Mouse (Mus musculus): ENCODE measurements at regions not wholly inside any gene's neighbourhood (a gene's known extent, or its start where the extent isn't known, plus 50 kb on each side); places are given as distances from the start of the nearest gene placed in this dataset.
"Not testable (repeated sequence)": the region's sequence is repeated elsewhere in the genome, so short reads cannot be mapped to it uniquely, and the experiment has no call there.

DNA sequence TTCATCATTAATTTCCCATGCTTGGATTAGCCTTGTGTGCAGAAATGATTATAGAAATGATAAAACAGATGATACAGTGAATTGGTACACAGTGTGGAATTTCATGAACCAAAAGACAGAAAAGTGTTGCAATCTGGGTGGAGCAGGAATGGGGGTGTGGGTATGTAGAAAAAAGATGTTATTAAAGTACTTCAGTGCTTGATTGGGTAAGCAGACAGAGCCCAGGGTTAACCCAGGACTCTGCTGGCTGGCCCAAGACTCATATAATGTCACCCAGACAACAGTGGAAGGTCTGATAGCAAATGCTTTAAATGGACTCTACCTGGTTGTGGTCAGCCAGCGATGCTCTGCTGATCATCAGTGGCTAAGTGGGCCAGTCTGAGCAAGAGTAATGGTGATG, 168.1 kb upstream of the Tab2 start:
- Histone ChIP-seq H3K27ac (ENCODE audit: low read depth, low read length) (no peak overlapping the region), H3K9me3 (ENCODE audit: low read length) (no peaks in the 10 kb centered on the region), H3K4me3 (ENCODE audit: low read depth, low read length) (no peak overlapping the region), H3K9ac (no peak overlapping the region), H3K4me2 (ENCODE audit: low read depth) (no peak overlapping the region), H3K27me3 (ENCODE audit: insufficient read depth, low read length) (no peaks in the 10 kb centered on the region), H3K36me3 (ENCODE audit: insufficient read depth) (no peaks in the 10 kb centered on the region), H3K4me1 (ENCODE audit: insufficient read depth) (no peaks in the 10 kb centered on the region)
- ATAC-seq (no peak), DNase-seq (no peak)
- TF ChIP-seq CTCF (IDR thresholded peaks at IDR 0.05; ENCODE audit: low read depth) = no peak
- 91% methylated on average over 1 of the region's 1 CpGs for WGBS

DNA sequence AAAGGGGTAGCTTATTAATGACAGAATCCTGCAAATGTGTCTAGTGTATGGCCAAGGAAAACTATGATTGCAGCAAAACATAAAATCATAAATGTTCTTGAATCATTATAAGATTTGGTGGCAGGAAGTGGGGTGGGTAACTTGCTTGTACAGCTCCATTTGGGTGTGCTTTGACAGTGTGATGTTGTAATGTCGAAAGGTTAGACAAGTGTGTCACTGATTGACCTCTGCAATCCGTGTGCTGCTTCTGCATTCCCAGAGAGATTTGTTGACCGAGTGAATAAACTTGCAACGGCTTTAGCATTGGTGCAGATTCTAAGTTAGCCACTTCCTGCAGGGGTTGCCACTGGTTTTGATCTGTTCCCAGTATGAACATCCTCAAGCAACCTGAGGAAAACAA, 165.9 kb upstream of the Tab2 start:
- no peak overlapping the region for H3K4me2 ChIP-seq (ENCODE audit: low read depth)
- no peak for ATAC-seq
- no peaks in the 10 kb centered on the region for H3K4me1 ChIP-seq (ENCODE audit: insufficient read depth)
- 83% methylated on average over 4 of the region's 4 CpGs for WGBS
- H3K36me3 ChIP-seq (ENCODE audit: insufficient read depth) = no peaks in the 10 kb centered on the region
- H3K9me3 ChIP-seq (ENCODE audit: low read length) = no peaks in the 10 kb centered on the region
- no peak overlapping the region for H3K9ac ChIP-seq
- no peak overlapping the region for H3K4me3 ChIP-seq (ENCODE audit: low read depth, low read length)
- no peak for DNase-seq
- H3K27ac ChIP-seq (ENCODE audit: low read depth, low read length) = no peak overlapping the region
- no peaks in the 10 kb centered on the region for H3K27me3 ChIP-seq (ENCODE audit: insufficient read depth, low read length)
- no peak for TF ChIP-seq CTCF (IDR thresholded peaks at IDR 0.05; ENCODE audit: low read depth)

DNA sequence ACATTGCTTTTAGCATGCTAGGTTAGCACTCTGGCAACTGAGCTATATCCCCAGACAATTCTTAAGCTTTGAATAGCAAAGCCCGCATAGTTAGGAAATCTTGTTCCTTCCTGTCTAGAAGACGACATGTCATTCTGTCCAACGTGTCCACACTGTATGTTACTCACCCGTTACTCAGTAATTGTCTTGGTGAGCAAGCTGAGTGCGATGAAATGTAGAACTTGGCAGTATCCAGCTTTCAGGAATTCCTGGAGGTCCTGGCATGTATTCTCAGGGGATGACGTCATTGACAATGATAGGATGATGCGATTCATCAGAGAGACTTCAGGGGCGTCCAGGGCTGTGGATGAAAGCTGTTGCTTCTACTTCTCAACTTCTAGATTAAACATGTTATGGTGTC, 160.8 kb upstream of the Tab2 start:
- no peak for DNase-seq
- Histone ChIP-seq H3K4me3 (ENCODE audit: low read depth, low read length) (no peak overlapping the region), H3K36me3 (ENCODE audit: insufficient read depth) (no peaks in the 10 kb centered on the region), H3K9ac (no peak overlapping the region), H3K4me2 (ENCODE audit: low read depth) (no peak overlapping the region), H3K27me3 (ENCODE audit: insufficient read depth, low read length) (no peaks in the 10 kb centered on the region), H3K27ac (ENCODE audit: low read depth, low read length) (no peak overlapping the region), H3K4me1 (ENCODE audit: insufficient read depth) (no peaks in the 10 kb centered on the region), H3K9me3 (ENCODE audit: low read length) (no peaks in the 10 kb centered on the region)
- no peak for TF ChIP-seq CTCF (IDR thresholded peaks at IDR 0.05; ENCODE audit: low read depth)
- 68% methylated on average over 8 of the region's 8 CpGs for WGBS
- ATAC-seq = no peak

DNA sequence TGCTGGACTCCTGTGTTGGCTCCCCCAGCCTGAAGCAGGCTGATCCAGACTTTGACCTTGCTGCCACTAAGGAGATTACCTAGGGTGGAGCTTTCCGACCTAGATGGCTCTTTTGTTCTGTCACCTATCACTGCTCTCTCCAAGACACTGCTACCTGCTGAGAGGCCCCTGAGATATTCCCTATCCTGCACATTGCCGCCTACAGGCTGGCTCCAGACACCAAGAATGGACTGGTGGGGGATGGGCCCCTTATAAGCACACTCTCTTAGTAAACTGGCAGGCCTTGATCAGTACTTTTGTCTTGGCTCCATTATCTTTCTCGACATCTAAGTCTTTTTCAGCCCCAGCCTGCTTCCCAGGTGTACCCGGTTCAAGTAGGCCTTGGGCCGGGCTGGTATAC, 158.9 kb upstream of the Tab2 start:
- H3K4me2 ChIP-seq (ENCODE audit: low read depth); H3K9ac ChIP-seq; H3K4me3 ChIP-seq (ENCODE audit: low read depth, low read length); H3K36me3 ChIP-seq (ENCODE audit: insufficient read depth); ATAC-seq; H3K4me1 ChIP-seq (ENCODE audit: insufficient read depth); H3K27me3 ChIP-seq (ENCODE audit: insufficient read depth, low read length); H3K9me3 ChIP-seq (ENCODE audit: low read length); H3K27ac ChIP-seq (ENCODE audit: low read depth, low read length); DNase-seq: not testable (repeated sequence)
- 55% methylated on average over 5 of the region's 5 CpGs for WGBS

DNA sequence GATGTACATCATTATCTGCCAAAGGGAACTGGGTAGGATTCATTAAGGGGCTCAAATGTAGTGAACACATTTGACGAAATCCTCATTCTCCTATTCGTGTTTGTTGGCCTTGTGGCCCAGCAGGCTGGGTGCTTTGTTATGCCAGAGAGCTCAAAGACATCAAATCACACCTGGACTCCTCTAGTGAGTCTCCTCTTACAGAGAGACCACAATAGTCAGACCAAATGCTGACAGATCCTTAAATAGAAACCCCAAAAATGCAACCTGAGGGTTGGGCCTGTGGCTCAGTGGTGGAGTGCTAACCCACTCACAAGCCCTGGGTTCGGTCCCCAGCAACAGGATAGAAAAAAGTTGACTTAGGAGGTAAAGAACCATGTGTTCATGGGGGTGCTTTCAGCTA, 158.5 kb upstream of the Tab2 start:
- no peaks in the 10 kb centered on the region for H3K27me3 ChIP-seq (ENCODE audit: insufficient read depth, low read length)
- H3K4me3 ChIP-seq (ENCODE audit: low read depth, low read length) = no peak overlapping the region
- no peak for ATAC-seq
- no peak overlapping the region for H3K9ac ChIP-seq
- no peaks in the 10 kb centered on the region for H3K9me3 ChIP-seq (ENCODE audit: low read length)
- no peak overlapping the region for H3K4me2 ChIP-seq (ENCODE audit: low read depth)
- no peak overlapping the region for H3K27ac ChIP-seq (ENCODE audit: low read depth, low read length)
- DNase-seq = no peak
- H3K4me1 ChIP-seq (ENCODE audit: insufficient read depth) = no peaks in the 10 kb centered on the region
- WGBS = 54% methylated on average over 3 of the region's 3 CpGs
- TF ChIP-seq CTCF (IDR thresholded peaks at IDR 0.05; ENCODE audit: low read depth) = no peak
- no peaks in the 10 kb centered on the region for H3K36me3 ChIP-seq (ENCODE audit: insufficient read depth)

DNA sequence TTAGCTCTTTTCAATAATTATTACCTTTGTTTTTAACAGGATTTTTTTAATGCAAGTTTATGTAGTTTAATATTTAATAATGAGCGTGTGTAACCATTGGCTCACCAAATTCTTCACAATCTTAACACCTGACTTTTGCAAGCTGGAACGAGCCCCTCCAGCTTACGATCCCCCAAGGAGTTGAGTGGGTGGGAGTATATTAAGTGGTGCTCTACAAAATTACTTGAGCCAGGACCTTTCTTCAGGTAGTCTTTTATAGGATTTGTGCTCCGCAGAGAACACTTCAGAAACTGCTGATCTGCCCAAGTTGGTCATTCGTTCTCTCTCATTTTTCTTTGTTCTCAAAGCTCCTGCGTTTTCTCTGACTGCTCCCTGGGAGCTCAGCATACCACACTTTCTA, 144.5 kb upstream of the Tab2 start:
- no peaks in the 10 kb centered on the region for H3K4me1 ChIP-seq (ENCODE audit: insufficient read depth)
- no peak overlapping the region for H3K27ac ChIP-seq (ENCODE audit: low read depth, low read length)
- no peak overlapping the region for H3K4me3 ChIP-seq (ENCODE audit: low read depth, low read length)
- ATAC-seq = no peak
- no peak for TF ChIP-seq CTCF (IDR thresholded peaks at IDR 0.05; ENCODE audit: low read depth)
- H3K4me2 ChIP-seq (ENCODE audit: low read depth) = no peak overlapping the region
- H3K27me3 ChIP-seq (ENCODE audit: insufficient read depth, low read length) = no peaks in the 10 kb centered on the region
- H3K9ac ChIP-seq = no peak overlapping the region
- 88% methylated on average over 6 of the region's 6 CpGs for WGBS
- H3K36me3 ChIP-seq (ENCODE audit: insufficient read depth) = no peaks in the 10 kb centered on the region
- no peak for DNase-seq
- peaks cover 16% of the 10 kb centered on the region for H3K9me3 ChIP-seq (ENCODE audit: low read length)

DNA sequence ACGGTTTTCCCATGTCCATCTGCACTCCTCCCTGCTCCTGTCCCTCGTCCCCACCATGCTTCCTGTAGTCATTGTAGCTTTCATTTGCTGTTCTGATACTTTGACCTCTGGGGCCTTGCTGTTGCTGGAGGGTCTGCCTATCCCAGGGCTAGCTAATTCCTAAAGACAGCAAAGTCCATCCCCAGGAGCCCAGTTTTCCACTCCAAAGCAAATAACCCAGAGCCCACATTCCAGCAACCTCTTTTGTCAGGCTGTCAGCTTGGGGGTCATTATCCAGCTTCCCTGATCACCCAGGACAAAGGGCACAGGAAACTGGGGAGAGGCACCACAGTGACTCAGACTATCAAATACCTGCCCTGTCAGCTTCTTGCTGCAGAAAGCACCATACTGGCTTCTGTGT, 139.9 kb upstream of the Tab2 start:
- no peak for DNase-seq

DNA sequence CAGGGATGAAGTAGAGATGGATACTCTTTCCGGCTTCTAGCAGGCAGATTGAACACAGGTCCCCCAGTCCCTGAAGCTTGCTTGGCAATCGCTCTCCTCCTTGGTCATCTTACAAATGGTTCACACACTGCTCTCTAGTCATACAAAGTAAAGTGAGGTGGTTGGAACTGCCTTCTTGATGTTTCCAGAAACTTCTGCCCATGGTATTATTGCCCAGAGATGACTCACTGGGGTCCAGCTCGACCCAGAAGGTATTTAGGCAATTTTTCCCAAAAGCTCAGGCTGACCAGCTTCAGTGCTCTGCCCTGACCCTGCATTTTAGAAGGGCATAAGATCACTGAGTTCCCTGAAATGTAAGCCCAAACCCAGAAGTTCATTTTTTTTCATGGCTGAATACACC, 139.2 kb upstream of the Tab2 start:
- WGBS = 91% methylated on average over 3 of the region's 3 CpGs
- no peak overlapping the region for H3K27ac ChIP-seq (ENCODE audit: low read depth, low read length)
- H3K4me1 ChIP-seq (ENCODE audit: insufficient read depth) = no peaks in the 10 kb centered on the region
- H3K9ac ChIP-seq = no peak overlapping the region
- ATAC-seq (no peak), DNase-seq (no peak)
- TF ChIP-seq CTCF (IDR thresholded peaks at IDR 0.05; ENCODE audit: low read depth) = no peak
- H3K4me2 ChIP-seq (ENCODE audit: low read depth) = no peak overlapping the region
- no peak overlapping the region for H3K4me3 ChIP-seq (ENCODE audit: low read depth, low read length)
- H3K36me3 ChIP-seq (ENCODE audit: insufficient read depth) = no peaks in the 10 kb centered on the region
- peaks cover 4% of the 10 kb centered on the region; the same call in 1 of the 2 replicates for H3K9me3 ChIP-seq (ENCODE audit: low read length)
- no peaks in the 10 kb centered on the region for H3K27me3 ChIP-seq (ENCODE audit: insufficient read depth, low read length)

More for the DNA sequence above, 139.9 kb upstream of the Tab2 start:
- WGBS = 34% methylated on average over 2 of the region's 2 CpGs
- Histone ChIP-seq H3K9ac (no peak overlapping the region), H3K36me3 (ENCODE audit: insufficient read depth) (no peaks in the 10 kb centered on the region), H3K4me2 (ENCODE audit: low read depth) (no peak overlapping the region), H3K4me3 (ENCODE audit: low read depth, low read length) (no peak overlapping the region), H3K9me3 (ENCODE audit: low read length) (peaks cover 4% of the 10 kb centered on the region; the same call in 1 of the 2 replicates), H3K4me1 (ENCODE audit: insufficient read depth) (no peaks in the 10 kb centered on the region), H3K27ac (ENCODE audit: low read depth, low read length) (no peak overlapping the region), H3K27me3 (ENCODE audit: insufficient read depth, low read length) (no peaks in the 10 kb centered on the region)
- ATAC-seq = no peak
- TF ChIP-seq CTCF (IDR thresholded peaks at IDR 0.05; ENCODE audit: low read depth) = no peak
